Mouse (Mus musculus) liver, embryonic 14.5 days (tissue): ENCODE measurements at regions not wholly inside any gene's neighbourhood (a gene's known extent, or its start where the extent isn't known, plus 50 kb on each side); places are given as distances from the start of the nearest gene placed in this dataset.

Experiments
- CTCF ChIP-seq: IDR thresholded peaks from 2 replicates; pipeline ENCODE4 v1.5.1; 2016; ENCODE audit warnings: antibody characterized with exemption, low read depth, control low read depth
- EP300 ChIP-seq: IDR thresholded peaks from 2 replicates; pipeline ENCODE4 v1.6.1; 2016; ENCODE audit warnings: antibody characterized with exemption, low read depth

GRCm38 (mm10) chr8:12135392-12136177 is 143.0 kb upstream of the A230072I06Rik start:
- TF ChIP-seq CTCF (no peak), EP300 (no peak)
